Mouse (Mus musculus) layer of hippocampus, adult 9-10 months (tissue): ENCODE results near the gene Etfb.

Experiments
- DNase-seq: peaks from one replicate; pipeline ENCODE4 v3.0.0; 2022; ENCODE audit warnings: low spot score

The Etfb gene

DNA sequence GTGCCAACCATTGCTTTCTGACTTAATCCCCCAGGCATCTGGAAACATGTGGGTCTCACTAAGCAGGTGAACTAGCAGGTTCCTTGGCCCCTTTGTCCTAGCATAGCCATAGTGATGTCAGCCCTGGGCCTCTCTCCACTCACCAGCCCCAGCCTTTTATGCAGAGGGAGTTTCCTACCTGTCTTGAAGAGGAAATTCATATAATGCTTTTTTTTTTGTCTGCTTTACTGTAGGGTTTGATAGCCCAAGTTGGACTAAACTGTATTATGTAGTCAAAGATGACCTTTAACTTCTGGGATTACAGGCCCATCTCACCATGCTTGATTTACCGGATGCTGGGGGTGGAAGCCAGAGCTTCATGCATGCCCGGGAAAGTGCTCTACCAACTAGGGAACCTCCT is 5.9 kb downstream of the Etfb start:
- no peak for DNase-seq

DNA sequence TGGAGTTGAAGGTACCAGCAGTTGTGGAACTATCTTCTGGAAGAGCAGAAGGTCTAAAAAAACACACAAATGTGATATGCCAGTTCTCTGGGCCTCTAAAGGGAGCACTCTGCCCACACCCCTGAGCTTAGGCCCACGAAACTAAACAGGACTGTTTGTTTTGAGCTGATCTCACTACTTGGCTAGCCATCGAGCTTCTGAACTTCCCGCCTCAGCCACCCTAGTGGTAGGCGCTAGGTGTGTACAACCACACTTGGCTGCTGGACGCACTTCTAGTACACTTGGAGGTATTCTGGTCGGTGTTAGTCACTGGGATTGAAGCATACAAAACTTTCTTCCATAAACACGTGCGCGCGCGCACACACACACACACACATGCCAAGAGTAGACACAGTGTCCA is 7.8 kb downstream of the Etfb start:
- no peak for DNase-seq

DNA sequence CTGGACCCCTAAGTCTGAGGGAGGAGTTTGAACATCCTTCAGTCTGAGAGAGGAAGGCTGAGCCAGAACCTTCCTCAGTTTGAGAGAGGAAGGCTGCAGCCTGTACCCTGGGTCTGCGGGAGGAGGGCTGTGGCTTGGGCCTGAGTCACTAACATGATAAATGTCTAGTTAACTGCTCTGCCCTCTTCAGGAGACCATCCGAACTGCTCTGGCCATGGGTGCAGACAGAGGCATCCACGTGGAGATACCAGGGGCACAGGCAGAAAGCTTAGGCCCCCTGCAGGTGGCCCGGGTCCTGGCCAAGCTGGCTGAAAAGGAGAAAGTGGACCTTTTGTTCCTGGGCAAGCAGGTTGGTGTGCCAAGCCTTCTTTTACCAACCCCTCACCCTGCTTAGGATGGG is 8.7 kb downstream of the Etfb start:
- DNase-seq = no peak

DNA sequence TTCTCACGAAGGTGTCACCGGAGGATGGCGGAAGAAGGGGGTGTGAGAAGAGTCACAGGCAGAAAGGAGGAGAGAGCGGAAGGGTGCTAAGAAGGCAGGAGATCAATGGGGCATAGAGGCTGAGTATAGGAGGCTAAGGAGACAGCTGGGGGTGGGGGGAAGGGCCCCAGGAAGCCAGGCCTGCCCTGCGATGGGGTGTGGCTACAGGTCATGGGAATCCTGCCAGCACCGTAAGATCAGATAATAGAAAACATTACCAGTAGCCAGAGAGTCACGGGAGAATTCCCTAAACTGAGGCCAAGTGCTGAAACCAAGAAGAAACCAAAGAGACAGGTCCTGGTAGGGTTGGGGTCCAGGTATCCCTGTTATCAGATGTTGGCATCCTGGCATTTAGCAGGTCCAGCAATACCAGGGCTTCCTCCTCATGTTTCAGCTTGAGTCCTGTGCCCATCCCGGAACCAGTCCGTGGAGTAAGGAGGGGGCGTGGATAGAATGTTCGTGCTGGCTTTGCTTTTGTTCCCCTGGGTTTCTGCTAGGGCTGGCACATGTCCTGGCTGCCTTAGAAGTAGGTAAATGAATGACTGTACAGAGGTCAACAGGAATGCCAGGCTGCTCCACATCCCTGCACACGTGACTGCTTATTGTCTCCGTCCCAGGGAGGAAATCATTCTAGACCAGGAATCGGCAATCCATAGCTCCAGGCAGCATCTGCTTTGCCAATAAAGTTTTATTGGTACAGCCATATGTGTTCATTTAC is 9.9 kb downstream of the Etfb start:
- DNase-seq = no peak

DNA sequence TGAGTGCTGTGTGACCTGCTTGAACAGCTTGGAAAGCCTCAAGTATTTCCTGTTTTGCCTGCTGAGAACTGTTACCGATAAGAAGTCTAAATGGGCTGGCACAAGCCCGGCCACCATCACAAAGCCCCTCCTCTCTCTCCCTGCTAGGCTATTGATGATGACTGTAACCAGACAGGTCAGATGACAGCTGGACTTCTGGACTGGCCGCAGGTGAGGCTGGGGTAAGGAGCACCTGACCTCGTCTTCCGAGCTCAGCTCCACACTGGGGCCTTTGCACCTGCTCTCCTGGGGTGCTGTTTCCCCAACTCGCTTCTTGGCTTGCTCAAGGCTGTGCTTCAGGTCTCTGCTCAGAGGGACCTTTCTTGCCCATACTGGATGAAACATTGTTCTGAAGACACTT is 10.5 kb downstream of the Etfb start:
- no peak for DNase-seq

DNA sequence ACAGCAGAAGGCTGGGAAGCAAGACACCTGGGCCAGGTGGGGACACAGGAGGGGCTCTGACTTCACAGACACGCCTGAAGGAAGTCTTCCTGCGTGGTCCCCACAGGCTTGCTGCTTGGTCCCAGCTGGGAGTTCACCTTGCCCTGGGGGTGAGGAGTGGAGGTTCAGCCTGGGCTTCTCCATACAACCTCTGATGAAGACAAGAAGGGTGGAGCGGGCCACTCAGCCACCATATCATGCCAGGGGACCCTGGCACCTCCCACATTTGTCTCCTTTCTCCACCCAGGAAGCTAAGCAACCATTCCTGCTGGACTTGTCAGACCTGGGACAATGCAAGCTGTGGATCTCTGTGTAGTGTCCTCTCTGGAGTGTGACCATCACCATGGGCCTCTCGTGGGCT is 19.0 kb downstream of the Etfb start, which contains the start of gene Vsig10l:
Gene Vsig10l (plus strand): TSS at position 301 of the 400 bp plus-strand sequence.
- DNase-seq = no peak

DNA sequence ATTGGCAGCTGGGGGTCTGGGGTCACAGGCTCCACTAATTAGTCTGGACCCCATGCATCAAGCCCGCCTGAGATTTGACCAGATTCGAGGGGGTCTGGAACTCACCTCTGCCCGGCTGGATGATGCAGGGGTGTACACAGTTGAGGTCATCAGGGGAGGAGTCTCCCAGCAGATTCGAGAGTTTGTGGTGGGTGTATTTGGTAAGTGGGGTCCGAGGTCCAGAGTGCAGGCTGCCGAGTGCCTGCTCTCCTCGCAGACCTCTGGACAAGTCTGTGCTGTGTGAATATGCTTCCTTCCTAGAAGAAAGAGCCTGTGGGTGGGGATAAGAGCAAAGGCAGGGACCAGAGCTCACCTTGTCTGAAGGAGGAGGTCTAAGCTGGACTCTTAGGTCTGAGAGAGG is 20.1 kb downstream of the Etfb start:
- DNase-seq = no peak

DNA sequence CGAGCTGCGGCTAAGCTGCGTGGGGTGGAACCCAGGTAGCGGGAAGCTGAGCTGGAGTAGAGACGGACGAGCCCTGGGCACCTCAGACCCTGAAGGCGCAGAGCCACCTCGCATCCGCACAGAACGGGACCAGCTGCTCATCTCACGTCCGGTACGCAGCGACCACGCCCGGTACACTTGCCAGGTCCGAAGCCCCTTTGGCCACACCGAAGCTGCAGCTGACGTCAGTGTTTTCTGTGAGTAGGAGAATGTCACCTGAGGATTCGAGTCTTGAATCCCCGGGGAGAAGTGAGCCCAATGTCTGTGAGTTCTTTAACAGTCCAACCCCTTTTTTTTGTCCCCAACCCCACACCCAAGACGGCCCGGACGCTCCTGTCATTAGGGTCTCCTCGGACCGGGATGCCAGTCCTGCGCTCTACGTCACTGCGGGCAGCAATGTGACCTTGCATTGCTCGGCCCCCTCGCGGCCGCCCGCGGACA is 21.0 kb downstream of the Etfb start:
- DNase-seq = no peak

DNA sequence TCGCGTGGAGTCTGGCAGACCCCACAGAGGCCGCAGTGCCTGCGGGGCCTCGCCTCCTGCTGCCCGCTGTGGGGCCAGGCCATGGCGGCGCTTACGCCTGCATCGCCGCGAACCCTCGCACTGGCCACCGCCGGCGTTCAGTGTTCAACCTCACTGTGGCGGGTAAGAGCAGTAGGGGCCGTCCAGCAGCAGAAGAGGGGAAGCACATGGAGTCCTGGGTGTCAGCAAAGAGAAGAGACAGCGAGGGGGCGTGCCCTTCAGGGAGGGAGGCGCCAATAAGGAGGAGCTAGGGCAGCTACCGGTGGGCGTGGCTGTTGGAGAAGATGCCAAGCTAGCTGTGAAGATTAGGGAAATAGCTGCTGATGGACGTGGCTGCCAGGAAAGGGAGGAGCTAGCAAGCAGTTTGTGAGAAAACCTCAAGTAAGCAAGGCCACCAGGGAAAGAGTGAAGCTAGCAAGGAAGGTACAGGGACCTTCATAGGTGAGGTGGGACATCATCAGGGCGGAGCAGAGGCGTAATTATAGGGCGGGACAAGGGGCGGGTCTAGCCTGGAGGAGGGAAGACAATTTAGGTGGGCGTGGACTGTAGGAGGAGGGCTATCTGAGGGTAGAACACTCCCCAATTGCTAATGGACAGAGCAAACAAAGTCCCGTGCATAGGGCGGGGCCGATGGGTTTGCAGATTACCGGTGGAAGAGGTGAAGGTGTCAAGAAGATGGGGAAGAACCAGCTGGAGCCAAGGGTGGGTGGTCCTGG is 21.6 kb downstream of the Etfb start:
- DNase-seq = no peak

DNA sequence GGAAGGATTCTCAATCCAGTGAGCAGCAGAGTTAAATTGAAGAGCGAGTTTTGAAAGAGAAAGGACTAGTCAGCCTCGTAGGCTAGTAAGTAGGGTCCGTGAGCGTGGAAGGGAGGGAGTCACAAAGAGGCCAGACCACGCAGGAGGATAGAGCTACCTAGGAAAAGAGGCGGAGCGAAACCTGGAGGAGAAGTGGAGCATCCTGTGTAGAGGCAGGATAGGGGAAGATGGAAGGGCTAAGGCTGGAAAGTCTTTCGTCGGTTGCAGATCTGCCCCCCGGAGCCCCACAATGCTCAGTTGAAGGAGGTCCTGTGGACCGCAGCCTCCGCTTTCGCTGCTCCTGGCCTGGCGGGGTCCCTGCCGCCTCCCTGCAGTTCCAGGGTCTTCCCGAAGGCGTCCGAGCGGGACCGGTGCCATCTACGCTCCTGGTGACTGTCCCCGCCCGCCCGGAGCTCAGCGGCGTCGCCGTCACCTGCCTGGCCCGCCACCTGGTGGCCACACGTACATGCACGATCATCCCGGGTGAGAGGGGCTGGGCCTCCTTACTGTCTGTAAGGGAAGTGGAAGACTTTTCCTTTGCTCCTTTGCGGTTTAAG is 22.3 kb downstream of the Etfb start:
- no peak for DNase-seq

DNA sequence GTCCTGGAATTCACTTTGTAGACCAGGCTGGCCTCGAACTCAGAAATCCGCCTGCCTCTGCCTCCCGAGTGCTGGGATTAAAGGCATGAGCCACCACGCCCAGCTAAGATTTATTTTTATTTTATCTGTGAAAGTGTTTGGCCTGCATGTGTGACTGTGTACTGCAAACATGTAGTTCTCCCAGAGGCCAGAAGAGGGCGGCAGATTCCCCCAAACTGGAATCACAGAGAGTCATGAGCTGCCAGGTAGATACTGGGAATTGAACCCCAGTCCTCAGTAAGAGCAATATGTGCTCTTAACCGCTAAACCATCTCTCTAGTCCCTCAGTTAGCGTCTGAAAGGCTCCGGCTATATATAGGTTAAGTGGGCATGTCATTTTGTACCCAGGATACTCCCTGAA is 26.5 kb downstream of the Etfb start:
- no peak for DNase-seq

DNA sequence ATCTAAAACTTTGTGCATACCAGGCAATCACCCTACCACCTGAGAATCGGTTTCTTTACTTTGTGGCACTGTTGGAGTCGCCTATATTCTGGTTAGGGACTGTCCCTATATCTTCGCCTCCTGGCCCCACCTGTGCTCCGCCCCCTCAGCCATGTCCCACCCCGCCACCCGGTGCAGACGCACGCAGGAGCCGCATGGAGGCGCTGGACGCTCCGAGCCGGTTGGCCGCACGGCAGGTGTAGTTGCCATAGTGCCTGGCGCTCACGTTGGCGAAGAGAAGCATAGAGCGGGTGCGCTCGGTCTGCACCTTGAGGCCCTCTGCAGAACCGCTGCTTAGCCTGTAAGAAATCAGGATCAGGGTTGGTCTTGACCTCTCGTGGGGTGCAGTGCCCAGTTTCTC is 31.8 kb downstream of the Etfb start:
- DNase-seq = no peak

DNA sequence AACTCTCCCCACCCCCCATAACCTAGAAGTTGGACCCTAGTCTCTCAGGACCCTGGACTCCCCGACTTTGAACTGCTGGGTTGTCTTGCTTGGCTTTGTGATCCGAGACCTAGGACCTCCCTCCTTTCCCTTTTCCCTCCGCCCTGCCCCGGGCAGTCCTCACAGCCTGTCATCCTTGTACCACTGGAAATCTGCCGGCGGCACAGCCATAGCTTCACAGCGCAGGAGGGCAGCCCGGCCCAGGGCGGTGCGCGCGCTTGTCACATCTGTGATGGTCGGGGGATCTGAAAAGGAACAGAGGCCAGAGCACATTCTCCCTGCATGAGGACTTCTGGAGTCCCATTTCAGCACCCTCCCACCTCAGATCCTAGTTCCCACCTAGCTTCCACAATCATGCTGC is 32.5 kb downstream of the Etfb start:
- DNase-seq = no peak

DNA sequence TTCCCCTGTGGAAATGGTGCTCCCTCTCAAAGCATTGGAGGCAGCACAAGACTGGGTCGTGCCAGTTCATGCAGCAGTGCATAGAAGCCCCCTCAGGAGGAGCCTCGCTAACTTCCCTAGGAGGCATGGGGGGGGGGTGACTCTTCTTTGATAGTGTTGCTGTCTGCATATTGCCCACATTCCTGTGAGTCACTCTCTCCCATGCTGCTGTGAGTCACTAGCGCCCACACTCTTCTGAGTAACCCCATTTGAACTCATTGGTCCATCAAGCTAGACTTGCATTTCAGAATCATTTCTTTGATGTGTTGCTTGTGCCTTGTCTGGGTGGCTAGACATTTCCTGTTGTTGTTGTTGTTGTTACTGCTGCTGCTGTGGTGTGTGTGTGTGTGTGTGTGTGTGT is 37.3 kb downstream of the Etfb start:
- no peak for DNase-seq

DNA sequence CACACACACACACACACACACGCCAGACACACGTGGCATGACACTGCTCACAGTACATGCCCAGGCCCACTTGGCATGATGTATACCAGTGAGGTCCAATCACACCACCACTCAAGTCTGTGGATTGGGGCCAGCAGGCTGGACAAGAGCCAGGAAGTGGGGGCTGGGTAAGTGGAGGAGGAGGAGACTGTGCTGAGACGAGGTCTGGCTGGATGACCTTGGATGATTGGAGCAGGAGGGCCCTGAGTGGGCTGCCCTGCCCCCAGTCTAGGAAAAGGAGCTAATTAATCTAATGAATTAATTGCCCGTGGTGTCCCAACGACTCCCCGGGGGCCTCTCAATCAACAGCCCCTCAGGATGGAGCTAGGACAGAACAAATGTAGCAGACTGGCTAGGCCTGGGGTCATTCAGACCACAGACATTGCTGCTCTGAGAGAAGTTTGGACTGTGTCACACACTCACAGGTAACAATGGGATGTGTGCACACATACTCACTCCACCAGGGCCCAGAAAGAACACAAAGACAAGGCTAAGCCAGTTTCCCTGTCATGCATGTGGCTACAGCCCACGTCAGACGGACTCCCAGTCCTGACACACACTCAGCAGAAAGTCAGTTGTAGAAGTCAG is 38.3 kb downstream of the Etfb start:
- DNase-seq = no peak

DNA sequence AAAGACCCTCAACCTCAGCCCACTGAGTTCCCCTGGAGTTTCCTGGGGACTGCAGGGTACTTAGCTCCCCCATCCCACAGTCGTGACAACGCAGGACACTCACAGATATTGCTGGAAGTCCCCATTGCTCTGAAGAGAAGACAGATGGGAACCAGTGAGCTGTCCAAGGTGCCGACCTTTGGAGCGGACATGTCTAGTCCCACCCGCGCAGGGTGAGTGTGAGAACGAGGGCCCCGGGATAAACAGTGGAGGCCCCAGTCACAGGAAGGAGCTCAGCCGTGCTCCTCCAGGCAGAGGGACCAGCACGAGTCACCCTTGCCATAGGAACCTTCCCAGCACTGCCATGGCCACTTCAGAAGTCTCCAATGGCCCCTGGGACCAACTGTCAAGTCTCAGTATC is 39.4 kb downstream of the Etfb start:
- no peak for DNase-seq

DNA sequence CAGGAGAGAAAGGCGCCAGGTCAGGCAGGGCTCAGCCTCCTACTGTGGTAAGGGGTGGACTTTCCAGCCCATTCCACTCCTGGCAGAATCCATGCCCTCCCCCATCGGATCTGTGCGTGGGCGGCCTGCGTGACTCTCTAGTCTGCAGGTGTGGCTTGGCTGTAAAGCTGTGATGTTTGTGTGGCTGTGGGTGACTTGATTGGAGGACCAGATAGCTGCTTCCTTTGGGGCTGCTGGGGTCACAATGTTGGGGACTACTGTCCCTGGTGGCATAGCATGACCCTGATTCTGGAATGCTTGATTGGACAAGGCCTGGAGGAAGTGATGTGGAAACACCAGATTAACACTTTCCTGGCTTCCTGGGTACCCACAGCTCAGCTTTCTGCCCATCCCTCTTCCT is 44.8 kb downstream of the Etfb start:
- DNase-seq = no peak

DNA sequence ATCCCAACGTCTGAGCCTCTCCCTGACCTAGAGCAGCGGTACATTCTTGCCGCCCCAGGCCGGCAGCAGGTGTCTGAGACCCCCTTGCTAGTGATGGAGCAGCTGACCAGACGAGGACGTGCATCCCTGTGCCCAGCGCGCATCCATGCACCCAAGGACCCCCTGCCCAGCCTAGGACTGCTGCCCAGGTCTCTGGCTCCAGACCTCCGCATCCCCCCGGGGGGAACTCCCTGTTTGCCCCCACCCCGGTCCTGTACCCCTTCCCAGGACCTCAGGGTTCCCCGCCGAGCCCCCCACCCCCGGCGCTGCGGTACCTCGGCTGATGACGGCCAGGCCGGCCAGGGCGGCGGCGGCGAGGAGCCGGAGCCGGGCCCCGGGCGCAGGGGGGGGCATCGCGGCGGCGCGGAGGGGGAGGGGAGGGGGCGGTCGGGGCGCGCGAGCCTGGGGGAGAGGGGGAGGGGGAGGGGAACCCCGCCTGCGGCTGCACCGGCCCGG is 45.8 kb downstream of the Etfb start, which contains the start of gene Iglon5:
Gene Iglon5 (minus strand): TSS at position 445 of the 495 bp plus-strand sequence.
- DNase-seq = no peak

DNA sequence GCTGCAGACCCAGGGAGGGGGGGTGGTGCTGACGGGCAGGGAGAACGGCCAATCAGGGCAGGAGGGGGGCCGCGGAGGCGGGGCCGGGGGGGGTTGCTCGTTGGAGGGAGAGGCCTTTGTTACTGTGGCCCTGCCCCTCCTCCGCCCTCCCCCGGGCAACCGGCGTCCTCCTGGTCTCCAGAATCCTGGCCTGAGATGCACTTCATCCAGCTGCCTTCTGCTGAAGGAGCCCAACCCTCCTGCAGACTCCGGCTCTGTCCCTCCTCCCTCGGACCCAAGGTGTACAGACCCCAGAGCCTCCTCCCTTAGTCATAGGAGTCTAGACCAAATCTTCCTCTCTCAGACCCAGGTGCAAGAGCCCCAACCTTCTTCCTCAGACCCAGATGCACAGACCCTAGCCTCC is 46.3 kb downstream of the Etfb start:
- DNase-seq = no peak

DNA sequence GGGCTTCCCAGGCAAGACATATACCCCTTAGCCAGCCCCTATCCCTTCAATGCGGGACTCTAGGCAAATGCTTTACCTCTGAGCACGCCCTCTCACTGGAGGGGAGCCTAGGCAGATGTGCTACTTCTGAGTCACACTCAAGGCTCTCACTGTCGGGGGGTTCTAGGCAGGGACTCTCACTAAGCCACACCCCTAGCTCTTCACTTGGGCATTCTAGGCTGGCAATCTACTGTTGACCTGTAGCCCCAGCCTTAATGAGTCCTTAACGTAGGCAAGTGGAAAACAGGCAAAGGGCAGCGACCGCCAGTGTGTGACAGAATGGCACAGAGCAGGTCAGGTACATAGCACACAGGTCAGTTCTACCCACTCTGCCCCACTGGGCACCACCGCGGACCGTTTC is 47.0 kb downstream of the Etfb start:
- DNase-seq = no peak

DNA sequence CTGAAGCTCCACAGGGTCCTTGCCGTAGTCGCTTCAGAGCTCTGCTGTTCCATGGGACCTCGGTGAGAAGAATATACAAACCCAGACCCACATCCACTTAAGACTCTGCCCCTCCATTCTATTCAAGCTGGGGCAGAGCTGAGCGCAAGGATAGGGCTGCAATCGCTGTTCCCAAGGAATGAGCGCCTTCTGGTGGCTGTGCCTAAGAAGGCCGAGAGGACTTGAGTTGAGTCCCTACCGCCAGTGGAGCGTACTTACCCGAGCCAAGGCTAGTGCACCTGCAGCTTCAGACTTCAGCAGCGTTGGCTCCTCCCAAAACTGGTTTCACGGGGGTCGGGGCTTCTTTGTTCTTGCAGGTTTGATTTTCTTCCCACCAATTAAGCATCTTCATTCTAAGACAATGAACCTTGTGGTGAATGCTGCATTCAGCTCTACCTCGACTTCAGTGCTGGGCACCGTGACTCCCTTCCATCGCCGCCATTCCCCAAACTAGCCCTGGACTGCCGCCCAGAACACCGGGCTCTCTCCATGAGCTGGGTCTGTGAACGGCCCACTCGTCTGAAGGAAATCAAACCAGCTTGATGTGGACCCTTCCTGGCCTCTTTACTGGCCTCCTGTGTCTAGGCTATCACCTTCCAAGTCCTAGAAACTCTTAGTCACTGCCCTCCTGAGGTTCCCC is 51.6 kb downstream of the Etfb start:
- DNase-seq = no peak
